In the genomic region with DNA sequence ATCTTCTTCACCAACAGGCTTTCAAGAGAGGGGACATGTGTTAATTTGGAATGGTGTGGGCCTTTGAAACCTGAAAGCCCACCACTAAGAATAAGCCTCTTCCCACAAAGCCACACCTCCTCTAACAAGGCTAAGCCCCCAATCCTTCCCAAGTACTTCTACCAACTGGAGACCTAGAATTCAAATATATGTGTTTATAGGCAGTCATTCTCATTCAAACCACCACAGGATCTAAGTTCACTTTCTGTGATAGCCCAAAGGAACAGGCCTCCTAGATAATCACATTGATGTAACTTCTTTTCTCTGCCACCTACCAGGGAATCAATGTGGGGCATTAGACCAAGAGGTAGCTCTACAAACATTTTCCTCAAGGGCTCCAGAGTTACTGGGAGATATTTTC, we compare ENCODE assay signal across 42 mouse cellular contexts. TPM values are rescaled to one million over a fixed set of nuclear protein-coding genes. Genes with fewer than 3 reads are reported as not detected.
"Had no signal": no experiment of that assay in that cellular context is flagged by ENCODE, and none has a peak within 500 bp of the region (broad histone marks: within the 10 kb centered on the region; RNA-seq: fewer than 3 reads in every experiment).

Gene Rhox3f (plus strand): TSS at position 301 of the 400 bp plus-strand sequence.

RNA-seq across cellular contexts. Expression of gene Rhox3f, which starts in this region (rescaled TPM):
- total RNA-seq: heart, postnatal 10 days; heart, postnatal 14 days; heart, postnatal 25 days; heart, postnatal 36 days; heart, postnatal 4 days; hematopoietic stem cell, adult 5-6 weeks; hindbrain, postnatal 0 days; layer of hippocampus, adult 18-20 months; layer of hippocampus, adult 2 months; layer of hippocampus, adult 8-10 months; layer of hippocampus, postnatal 10 days; layer of hippocampus, postnatal 14 days; layer of hippocampus, postnatal 25 days; layer of hippocampus, postnatal 36 days; left cerebral cortex, adult 18-20 months; left cerebral cortex, adult 2 months had no signal
- polyA plus RNA-seq: heart, embryonic 10.5 days; heart, embryonic 11.5 days; heart, embryonic 12.5 days; heart, embryonic 13.5 days; heart, embryonic 14.5 days; heart, embryonic 15.5 days; heart, embryonic 16.5 days; heart, postnatal 0 days; hindbrain, embryonic 10.5 days; hindbrain, embryonic 11.5 days; hindbrain, embryonic 12.5 days; hindbrain, embryonic 13.5 days; hindbrain, embryonic 14.5 days; hindbrain, embryonic 15.5 days; hindbrain, embryonic 16.5 days; hindbrain, postnatal 0 days; inflammation-experienced regulatory T-cells, adult 6 months; intestine, embryonic 14.5 days; intestine, embryonic 15.5 days; intestine, embryonic 16.5 days; intestine, postnatal 0 days; kidney, adult 2 months; kidney, embryonic 14.5 days; kidney, embryonic 15.5 days; kidney, embryonic 16.5 days; kidney, postnatal 0 days; large intestine, adult 2 months had no signal
